8 mouse cellular contexts compared by ENCODE assay signal in genomic region chr2:18028140-18029021, GRCm38 (mm10). TPM values are rescaled to one million over a fixed set of nuclear protein-coding genes. Genes with fewer than 3 reads are reported as not detected.
DNase-seq lines count a peak whose midpoint lies in the region; ATAC-seq and TF ChIP-seq lines count a peak whose summit lies in the region.

No protein-coding gene starts in this region.

- peak overlapping the region; percentile 70 for H3K9ac ChIP-seq in hindbrain, postnatal 0 days (replicated peaks; ENCODE audit: low read length)

- WGBS in hindbrain, postnatal 0 days, result under 1% methylated on average over 58 of the region's 61 CpGs

- peak; percentile 92 for DNase-seq in R1 (ENCODE audit: low read depth, low spot score)
- peak; percentile 92 for DNase-seq in gastrocnemius, adult 2 months
- DNase-seq in hindbrain, postnatal 0 days (ENCODE audit: low spot score), result peak; percentile 87
- peak; percentile 73 to 77 for DNase-seq in left cerebral cortex, adult 8-10 months (ENCODE audit: low spot score in 2 of 2)
- DNase-seq in right cerebral cortex, postnatal 25 days, result peak; percentile 84
- DNase-seq in urinary bladder, postnatal 36 days (ENCODE audit: low spot score in 2 of 2), result peak; percentile 79 to 90

- peak overlapping the region; percentile 88 for H3K27ac ChIP-seq in gastrocnemius, adult 2 months
- H3K27ac ChIP-seq in hindbrain, postnatal 0 days, result peak overlapping the region; percentile 85

- peak; percentile 19 for ATAC-seq in common myeloid progenitor, adult 5-6 weeks (replicated peaks; ENCODE audit: low read depth, poor library complexity, severe bottlenecking)
- peak; percentile 72 for ATAC-seq in hindbrain, postnatal 0 days
- peak; percentile 34 for ATAC-seq in megakaryocyte, adult 5-6 weeks (ENCODE audit: poor library complexity, severe bottlenecking)

- intact Hi-C loops in gastrocnemius, adult 2 months (cut with DNase I), result loop anchor here (5.0 to 10.0 kb wide), 6 partner anchors 39 to 1249 kb away; partner anchors contain the start of gene Spag6

- no peak for TF ChIP-seq CTCF in gastrocnemius, adult 2 months (IDR thresholded peaks at IDR 0.05)
- no peak for TF ChIP-seq CTCF in hindbrain, postnatal 0 days (IDR thresholded peaks at IDR 0.05; ENCODE audit: low read depth)

- H3K4me2 ChIP-seq in hindbrain, postnatal 0 days (ENCODE audit: low read depth, low read length), result peak overlapping the region; percentile 99

- peaks cover 31% of the 10 kb centered on the region for H3K4me1 ChIP-seq in hindbrain, postnatal 0 days (ENCODE audit: insufficient read depth, low read length)

- peak overlapping the region; percentile 91 for H3K4me3 ChIP-seq in gastrocnemius, adult 2 months
- H3K4me3 ChIP-seq in hindbrain, postnatal 0 days (ENCODE audit: low read length), result peak overlapping the region; percentile 55

- no peaks in the 10 kb centered on the region for H3K27me3 ChIP-seq in hindbrain, postnatal 0 days (ENCODE audit: insufficient read depth, low read length)

- H3K9me3 ChIP-seq in hindbrain, postnatal 0 days (ENCODE audit: low read length), result no peaks in the 10 kb centered on the region

- H3K36me3 ChIP-seq in hindbrain, postnatal 0 days (ENCODE audit: insufficient read depth, low read length), result no peaks in the 10 kb centered on the region

RNA-seq across cellular contexts. Expression of gene A930004D18Rik, which starts 9.2 kb away (rescaled TPM):
- 0.27 TPM in 1 of 2 replicates, not detected in the other for total RNA-seq in common myeloid progenitor, adult 5-6 weeks (2017)
- total RNA-seq in gastrocnemius, adult 2 months (2021), result under 1 TPM; 0.20 to 0.59 TPM
- 2.3 and 3.7 TPM in 2 replicates for total RNA-seq in hindbrain, postnatal 0 days (2014; rRNA removed)
- polyA plus RNA-seq in hindbrain, postnatal 0 days (2015; fragmentation: Nextera tagmentation; extraction: Ambion mirVana), result 9.0 and 9.9 TPM in 2 replicates
- 1 to 10 TPM; 1.8 to 3.5 (median 2.2) TPM for total RNA-seq in left cerebral cortex, adult 8-10 months (2022)
- not detected in 2 replicates for total RNA-seq in megakaryocyte, adult 5-6 weeks (2015)
- 0.22 and 0.24 TPM in 2 replicates for total RNA-seq in megakaryocyte, adult 5-6 weeks (2017)

RNA-seq across cellular contexts. Expression of gene Skida1, which starts 20.5 kb away (rescaled TPM):
- not detected in 2 replicates for total RNA-seq in common myeloid progenitor, adult 5-6 weeks (2017)
- total RNA-seq in gastrocnemius, adult 2 months (2021), result under 1 TPM; 0.14 to 0.46 TPM
- total RNA-seq in hindbrain, postnatal 0 days (2014; rRNA removed), result 14.1 and 22.7 TPM in 2 replicates
- 4.4 and 5.0 TPM in 2 replicates for polyA plus RNA-seq in hindbrain, postnatal 0 days (2015; fragmentation: Nextera tagmentation; extraction: Ambion mirVana)
- 10 to 100 TPM in 1 of 4 experiments, 1 to 10 TPM in 3; 7.9 to 10.6 (median 8.5) TPM for total RNA-seq in left cerebral cortex, adult 8-10 months (2022)
- 0.09 TPM in 1 of 2 replicates, not detected in the other for total RNA-seq in megakaryocyte, adult 5-6 weeks (2015)
- not detected in 2 replicates for total RNA-seq in megakaryocyte, adult 5-6 weeks (2017)

RNA-seq across cellular contexts. Expression of gene Mllt10, which starts 26.7 kb away (rescaled TPM):
- total RNA-seq in common myeloid progenitor, adult 5-6 weeks (2017), result 46.1 and 71.7 TPM in 2 replicates
- total RNA-seq in gastrocnemius, adult 2 months (2021), result 10 to 100 TPM; 24.0 to 24.1 TPM
- total RNA-seq in hindbrain, postnatal 0 days (2014; rRNA removed), result 20.1 and 25.6 TPM in 2 replicates
- 30.0 and 34.6 TPM in 2 replicates for polyA plus RNA-seq in hindbrain, postnatal 0 days (2015; fragmentation: Nextera tagmentation; extraction: Ambion mirVana)
- 10 to 100 TPM; 53.3 to 62.7 (median 56.5) TPM for total RNA-seq in left cerebral cortex, adult 8-10 months (2022)
- total RNA-seq in megakaryocyte, adult 5-6 weeks (2015), result 41.5 and 50.7 TPM in 2 replicates
- 47.3 and 52.8 TPM in 2 replicates for total RNA-seq in megakaryocyte, adult 5-6 weeks (2017)

RNA-seq across cellular contexts. Expression of gene H2al2a, which starts 31.6 kb away (rescaled TPM):
- not detected in 2 replicates for total RNA-seq in common myeloid progenitor, adult 5-6 weeks (2017)
- not detected for total RNA-seq in gastrocnemius, adult 2 months (2021)
- total RNA-seq in hindbrain, postnatal 0 days (2014; rRNA removed), result not detected in 2 replicates
- not detected in 2 replicates for polyA plus RNA-seq in hindbrain, postnatal 0 days (2015; fragmentation: Nextera tagmentation; extraction: Ambion mirVana)
- total RNA-seq in left cerebral cortex, adult 8-10 months (2022), result not detected
- total RNA-seq in megakaryocyte, adult 5-6 weeks (2015), result not detected in 2 replicates
- total RNA-seq in megakaryocyte, adult 5-6 weeks (2017), result not detected in 2 replicates

Comparison
In these comparisons a context has a peak if more than half of its experiments do, and no peak if none do; other contexts are left out.
1. Peak in every context shown above with its lines: DNase-seq, ATAC-seq, H3K4me3 ChIP-seq and H3K27ac ChIP-seq.
2. ATAC-seq: peak in every context shown above with its lines; median percentile 72 in hindbrain, postnatal 0 days; 34 in megakaryocyte, adult 5-6 weeks; 19 in common myeloid progenitor, adult 5-6 weeks.